Mouse (Mus musculus): ENCODE results near the gene Hist1h2ao.
A peak's percentile ranks its signal among the peaks of the same experiment; 100 is the strongest.
"Not testable (repeated sequence)": the region's sequence is repeated elsewhere in the genome, so short reads cannot be mapped to it uniquely, and the experiment has no call there.

The Hist1h2ao gene

DNA sequence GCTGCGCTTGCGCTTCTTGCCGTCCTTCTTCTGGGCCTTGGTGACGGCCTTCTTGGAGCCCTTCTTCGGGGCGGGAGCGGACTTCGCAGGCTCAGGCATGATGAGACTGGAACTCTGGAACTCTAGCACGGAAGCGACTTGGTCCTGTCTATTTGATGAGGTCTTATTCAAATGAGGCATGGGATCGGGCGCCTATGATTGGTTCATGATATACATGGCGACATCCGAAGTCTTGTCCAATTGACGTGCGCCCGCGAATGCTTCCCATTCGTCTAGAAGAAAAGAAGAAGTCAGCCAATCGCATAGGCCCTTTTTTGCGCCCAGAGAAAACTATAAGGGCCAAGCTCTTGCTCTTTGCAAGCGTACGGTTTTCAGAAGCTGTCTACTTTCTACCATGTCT, at the start of gene Hist1h2ao, which contains the start of gene Hist1h2bq:
Gene Hist1h2ao, plus strand, starts transcription at position 393 of the 400 bp plus-strand sequence.
Gene Hist1h2bq, minus strand, starts transcription at position 125 of the 400 bp plus-strand sequence.
- not testable (repeated sequence) for DNase-seq

DNA sequence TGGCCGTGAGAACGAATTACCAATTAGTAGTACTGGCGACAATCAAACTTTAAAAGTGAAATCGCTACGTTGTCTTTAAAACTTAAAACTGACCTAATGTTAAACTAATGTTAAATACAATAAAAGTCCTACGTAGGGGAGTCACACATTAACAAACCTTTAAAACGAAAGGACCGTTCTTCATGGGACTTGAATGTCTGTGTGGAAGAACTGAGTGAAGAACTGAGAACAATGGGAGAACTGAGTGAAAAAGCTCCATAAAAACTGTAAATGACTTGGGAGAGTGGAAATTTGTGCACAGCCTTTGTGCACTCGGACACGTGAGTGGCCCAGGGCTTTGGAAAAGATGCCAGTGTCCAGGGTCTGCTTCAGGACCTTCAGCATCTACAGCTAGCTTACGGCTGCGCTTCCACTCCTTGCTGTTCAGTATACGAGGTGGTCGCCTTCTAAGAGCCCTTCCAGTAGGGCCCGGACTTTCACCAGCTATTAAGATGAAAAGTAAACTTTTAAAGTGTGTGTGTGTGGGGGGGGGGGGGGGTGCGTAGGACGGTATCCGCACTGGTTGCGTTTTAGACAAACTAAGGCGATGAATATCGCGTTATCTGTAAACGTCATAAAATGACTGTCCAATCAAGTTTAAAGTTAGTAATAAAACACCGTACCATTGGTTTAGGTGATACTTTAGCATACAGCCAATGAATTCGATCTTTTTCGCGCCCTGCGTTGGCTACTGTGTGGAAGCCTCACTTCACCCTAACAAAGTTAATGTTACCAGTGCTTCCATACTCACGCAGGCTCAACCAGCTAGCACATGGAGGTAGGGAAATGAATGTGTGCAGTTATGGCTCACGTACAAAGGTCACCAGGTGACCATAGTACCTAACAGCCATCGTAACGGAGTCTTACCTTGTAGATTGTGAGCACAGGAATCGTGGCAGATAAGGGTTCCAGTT, 31.2 kb upstream of the Hist1h2ao start:
- DNase-seq = peak; percentile 50 to 74

DNA sequence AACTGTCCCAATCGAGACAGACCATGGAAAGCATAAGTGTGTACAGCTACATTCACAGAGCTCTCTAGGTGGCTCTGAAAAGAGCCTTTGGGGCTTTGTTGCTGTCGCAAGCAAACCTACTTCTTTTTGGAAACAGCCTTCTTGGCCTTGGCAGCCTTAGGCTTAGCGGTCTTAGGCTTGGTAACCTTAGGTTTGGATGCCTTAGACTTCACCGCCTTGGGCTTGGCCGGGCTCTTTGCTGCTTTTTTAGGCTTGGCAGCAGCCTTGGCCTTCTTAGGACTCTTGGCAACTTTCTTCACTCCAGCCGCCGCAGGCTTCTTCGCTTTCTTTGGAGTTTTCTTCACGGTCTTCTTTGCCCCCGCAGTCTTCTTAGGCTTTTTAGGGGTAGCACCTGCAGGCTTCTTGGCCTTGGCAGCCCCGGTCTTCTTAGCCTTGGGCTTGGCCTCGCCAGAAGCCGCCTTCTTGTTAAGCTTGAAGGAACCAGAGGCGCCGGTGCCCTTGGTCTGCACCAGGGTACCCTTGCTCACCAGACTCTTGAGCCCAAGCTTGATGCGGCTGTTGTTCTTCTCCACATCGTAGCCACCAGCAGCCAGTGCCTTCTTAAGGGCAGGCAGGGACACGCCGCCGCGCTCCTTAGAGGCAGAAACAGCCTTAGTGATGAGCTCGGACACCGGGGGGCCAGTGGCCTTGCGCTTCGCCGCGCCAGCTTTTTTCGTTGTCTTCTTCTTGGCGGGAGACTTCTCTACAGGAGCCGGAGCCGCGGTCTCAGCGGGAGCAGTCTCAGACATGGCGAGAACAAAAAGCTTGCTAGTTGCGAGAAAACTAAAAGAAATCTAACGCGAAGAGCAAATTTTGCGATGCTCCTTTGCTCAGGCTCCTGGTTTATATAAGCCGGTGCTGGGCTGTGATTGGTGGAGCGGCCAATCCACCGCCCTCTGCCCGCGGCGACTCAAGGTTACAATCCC, 30.2 kb upstream of the Hist1h2ao start, which contains the start of gene Hist1h1b:
Gene Hist1h1b, minus strand, starts transcription at position 859 of the 965 bp plus-strand sequence.
- DNase-seq = peak; percentile 62 to 76

DNA sequence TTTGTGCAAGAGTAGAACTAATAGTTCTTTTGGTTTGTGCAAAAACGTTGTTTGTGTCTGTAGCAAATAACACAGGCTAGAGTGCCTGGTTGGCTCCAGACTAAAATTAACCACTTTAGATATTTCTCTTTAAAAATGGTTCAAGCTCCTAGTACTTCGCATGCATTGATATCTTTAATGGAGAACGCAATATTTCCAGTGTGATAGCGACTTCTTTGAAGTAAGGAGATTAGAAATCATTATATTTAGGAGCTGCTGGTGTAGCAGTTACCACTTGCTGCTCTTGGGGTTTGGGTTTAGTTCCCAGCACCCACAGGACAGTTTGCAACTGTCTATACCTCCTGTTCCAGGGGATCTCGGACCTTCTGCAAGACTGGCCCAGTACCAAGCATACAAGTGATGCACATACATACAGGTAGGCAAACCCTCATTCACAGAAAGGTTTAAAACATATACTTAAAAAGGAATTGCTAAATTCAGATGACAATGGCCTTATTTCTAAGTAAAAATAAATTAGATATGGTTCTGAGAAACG, 29.2 kb upstream of the Hist1h2ao start:
- DNase-seq = no peak

DNA sequence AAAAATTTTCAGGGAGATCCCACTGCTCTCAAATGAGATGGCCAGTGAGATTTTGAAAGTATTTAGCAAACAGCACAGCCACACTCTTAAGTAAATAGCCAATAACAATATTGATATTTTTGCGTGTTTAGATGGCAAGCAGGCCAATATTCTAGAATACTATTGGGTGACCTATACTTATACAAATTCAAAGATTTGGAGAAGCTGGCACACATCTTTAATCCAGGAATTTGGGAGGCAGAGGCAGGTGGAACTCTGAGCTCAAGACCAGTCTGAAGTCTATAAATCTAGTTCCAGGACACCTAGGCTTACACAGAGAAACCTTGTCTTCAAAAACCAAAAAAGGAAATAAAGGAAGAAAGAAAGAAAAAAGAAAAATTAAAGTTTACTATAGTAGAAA, 28.6 kb upstream of the Hist1h2ao start:
- no peak for DNase-seq

DNA sequence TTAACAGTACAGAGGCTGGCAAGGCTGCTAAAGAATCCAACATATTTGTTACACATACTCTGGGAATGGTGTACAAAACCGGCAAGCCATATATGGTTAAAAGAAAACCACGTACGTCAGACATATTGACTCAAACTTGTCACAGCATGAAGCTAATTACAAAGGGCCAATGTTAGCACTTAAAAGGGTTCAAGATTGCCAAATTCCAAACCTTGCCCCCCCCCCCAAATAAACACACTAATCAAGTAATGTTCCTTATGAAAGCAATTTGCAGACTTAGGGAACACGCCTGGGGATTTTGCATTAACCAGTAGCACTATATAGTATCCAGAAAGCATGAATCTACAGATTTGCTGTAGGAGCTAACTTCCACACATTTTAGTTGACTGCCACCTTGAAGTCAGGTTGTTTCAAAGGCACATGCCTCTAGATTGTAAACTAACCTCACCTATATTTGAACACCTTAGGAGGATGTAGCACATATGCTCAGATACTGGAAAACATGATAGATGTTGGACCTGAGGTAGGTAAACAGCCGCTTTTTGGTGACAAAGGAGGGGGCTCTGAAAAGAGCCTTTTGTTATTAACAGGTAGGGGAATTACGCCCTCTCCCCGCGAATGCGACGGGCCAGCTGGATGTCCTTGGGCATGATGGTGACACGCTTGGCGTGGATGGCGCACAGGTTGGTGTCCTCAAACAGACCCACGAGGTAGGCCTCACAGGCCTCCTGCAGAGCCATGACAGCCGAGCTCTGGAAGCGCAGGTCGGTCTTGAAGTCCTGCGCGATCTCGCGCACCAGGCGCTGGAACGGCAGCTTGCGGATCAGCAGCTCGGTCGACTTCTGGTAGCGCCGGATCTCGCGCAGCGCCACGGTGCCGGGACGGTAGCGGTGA, 27.7 kb upstream of the Hist1h2ao start:
- peak in 1 of 2 experiments; percentile 46 for DNase-seq

DNA sequence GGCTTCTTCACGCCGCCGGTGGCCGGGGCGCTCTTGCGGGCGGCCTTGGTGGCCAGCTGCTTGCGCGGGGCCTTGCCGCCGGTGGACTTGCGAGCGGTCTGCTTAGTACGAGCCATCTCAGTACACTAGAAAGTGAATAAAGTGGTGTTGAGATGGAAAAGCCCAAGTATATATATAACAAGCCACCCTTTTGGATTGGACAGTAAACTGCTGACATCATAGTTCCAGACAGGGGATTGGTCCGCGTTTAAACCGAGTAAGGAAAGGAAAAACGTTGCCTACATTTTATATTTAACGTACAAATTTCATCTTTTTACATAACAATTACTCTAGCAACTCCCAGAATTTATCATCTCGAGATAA, 27.0 kb upstream of the Hist1h2ao start, which contains the start of gene Hist1h3i:
Gene Hist1h3i, minus strand, starts transcription at position 116 of the 363 bp plus-strand sequence.
- DNase-seq = peak; percentile 24 to 61

DNA sequence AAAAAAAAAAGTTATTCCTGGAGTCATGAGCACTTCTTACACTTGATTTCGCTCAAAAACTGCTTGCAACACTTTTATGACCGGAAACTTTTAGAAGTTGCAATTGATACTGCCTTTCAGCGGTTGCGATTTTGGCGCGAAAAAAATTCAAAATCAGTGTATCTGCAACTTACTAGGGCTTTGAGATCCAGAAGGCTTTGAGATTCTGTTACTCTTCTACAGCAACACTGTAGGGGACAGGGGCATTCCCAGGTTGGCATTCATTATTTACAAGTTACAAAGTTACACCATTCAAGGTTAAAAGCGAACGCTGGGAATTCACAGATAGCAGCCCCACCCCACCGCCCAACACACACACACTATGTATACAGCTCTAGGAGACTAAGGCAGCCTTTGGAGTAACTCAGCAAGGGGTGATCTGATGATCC, 26.5 kb upstream of the Hist1h2ao start:
- peak in 1 of 2 experiments; percentile 32 for DNase-seq

DNA sequence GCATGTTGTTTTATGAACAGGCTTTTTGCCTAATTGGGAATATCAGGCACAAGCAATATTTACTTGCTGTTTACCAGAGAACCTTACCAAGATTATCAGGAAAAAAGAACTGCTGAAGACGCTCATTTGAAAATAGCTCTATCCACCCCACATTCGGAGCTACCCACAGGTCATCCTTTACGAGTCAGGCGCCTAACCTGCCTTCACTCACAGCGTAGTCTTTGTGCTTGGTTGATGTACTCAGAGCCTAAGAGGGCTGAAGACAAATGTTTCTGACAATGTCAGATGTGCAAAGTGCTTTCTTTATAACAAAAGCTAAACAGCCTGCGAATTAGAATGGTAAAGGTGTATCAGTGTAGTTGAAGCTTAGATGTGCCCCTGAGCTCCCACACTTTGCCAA, 26.0 kb upstream of the Hist1h2ao start:
- DNase-seq = no peak

DNA sequence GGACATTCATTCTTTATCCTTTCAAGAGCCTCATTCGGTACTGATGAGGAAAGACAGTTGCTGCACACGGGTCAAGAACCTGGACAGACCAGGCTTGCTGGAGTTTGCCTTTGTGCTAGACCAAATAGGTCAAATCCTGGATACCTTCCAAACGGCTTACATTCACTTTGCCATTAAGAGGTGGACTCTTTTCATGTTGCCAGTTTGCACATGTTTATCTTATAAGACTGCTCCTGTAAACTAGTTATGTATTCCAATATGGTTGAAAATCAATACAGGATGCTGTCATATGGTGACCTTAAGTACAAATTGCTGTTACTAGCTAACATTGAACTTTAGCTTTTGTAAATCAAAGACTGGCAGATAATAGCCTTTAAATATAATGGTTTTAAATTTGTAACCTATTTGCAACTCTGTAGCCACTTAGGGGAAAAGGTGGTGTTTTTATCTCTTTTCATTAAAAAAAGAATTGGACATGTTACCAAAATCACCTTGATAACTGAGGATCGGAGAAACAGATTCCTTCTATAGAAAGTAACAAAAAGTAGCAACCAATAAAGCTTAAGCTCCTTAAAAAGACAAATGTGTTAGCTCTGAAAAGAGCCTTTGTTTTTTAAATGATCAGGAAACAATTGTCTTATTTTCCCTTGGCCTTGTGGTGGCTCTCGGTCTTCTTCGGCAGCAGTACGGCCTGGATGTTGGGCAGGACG, 23.9 kb upstream of the Hist1h2ao start:
- DNase-seq = no peak

DNA sequence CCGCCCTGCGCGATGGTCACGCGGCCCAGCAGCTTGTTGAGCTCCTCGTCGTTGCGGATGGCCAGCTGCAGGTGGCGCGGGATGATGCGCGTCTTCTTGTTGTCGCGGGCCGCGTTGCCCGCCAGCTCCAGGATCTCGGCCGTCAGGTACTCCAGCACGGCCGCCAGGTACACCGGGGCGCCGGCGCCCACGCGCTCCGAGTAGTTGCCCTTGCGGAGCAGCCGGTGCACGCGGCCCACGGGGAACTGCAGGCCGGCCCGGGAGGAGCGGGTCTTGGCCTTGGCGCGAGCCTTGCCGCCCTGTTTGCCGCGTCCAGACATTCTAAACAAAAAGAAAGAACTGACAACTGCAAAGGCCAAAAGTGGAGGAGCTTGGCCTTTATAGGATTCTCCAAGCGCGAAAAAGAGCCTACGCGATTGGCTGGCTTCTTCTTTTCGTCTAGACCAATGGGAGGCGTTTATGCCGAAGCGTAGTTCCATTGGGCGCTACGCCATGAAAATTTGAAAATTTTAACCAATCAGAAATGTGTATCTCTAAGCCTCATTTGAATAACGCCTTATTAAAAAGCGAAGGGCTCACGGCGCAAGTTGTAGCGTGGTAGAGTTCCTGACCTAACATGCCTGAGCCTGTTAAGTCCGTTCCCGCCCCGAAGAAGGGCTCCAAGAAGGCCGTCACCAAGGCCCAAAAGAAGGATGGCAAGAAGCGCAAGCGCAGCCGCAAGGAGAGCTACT, 23.2 kb upstream of the Hist1h2ao start, which contains the start of the genes Hist1h2an and Hist1h2bp:
Gene Hist1h2an, minus strand, starts transcription at position 320 of the 731 bp plus-strand sequence.
Gene Hist1h2bp, plus strand, starts transcription at position 563 of the 731 bp plus-strand sequence.
- DNase-seq = peak; percentile 71 to 91

DNA sequence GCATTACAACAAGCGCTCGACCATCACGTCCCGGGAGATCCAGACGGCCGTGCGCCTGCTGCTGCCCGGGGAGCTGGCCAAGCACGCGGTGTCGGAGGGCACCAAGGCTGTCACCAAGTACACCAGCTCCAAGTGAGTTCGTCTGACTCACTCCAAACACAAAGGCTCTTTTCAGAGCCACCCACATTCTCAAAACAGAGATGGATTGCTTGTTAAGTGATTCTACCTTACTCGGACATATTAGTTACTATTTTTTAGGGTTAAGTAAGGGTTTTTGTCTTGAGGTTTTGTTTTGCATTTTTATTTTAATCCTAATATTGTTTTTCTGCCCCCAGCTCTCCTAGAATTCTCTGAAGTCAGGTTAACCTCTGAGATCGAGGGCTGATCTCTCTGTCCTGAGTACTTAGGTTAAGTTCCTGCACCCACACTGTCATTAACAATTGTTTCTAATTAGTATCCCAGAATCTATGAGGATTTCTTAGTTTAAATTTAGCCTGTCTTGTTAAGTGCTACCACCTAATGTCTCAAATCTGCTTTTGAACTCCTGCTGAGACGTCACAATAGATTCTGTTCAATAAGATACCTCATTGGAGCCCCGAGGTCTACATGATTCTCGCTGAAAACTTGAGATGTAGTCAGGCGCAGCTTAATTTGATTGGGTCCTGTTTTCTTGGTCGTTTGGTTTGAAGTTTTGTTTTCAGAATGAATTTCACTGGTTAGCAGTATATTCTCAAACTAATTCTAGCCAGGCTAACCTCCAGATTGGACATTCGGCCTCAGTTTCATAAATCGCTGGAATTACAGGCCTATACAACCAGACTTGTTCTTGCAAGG, 22.3 kb upstream of the Hist1h2ao start:
- DNase-seq = no peak

DNA sequence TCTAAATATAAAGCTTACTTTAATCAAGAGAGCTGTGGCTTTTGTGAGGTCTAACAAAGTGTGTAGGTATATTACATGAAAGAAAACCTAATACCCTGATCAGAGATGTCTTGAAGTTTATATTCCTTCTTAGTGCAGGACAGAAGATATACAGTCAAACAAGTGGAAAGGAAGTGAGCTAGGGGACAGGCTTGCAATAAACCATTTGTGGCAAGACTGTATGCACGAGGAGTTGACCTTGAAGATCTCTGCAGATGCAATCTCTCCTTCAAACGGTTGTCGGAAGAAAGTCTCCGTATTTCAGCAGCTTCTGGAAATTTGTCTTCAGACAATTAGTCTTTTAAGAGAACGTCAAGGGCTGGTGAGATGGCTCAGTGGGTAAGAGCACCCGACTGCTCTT, 20.3 kb upstream of the Hist1h2ao start:
- no peak for DNase-seq

DNA sequence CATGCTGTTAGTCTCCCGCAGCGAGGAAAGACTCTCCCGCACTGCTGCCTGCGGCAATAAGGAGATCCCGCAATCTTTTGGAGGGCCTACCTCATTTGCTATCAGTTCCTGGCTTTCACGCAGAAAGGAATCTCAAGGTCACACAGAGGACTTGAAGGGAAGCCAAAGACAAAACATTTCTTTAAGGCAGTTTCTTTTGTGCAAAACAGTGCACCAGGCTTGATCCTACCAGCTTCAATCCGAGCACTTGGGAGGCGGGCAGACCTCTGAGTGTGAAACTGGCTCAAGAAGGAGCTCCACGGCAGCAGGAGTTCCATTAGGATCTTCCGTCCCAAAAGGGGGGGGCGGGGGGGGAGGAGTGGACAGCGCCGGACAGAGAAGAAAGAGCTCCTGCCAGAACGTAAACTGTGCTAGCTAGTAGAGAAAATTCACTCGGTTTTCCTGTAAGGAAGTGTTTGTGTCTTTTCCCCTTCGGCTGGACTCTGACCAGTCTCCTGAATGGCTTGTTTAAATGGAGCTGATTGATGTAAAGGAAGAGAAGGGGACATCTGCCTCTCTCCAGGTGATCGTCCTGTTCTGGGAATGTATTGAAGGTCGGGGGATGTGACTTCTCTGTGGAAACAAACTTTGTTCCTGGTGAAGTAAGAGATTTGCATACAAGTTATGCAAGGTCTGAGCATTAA, 19.5 kb upstream of the Hist1h2ao start:
- DNase-seq = no peak

DNA sequence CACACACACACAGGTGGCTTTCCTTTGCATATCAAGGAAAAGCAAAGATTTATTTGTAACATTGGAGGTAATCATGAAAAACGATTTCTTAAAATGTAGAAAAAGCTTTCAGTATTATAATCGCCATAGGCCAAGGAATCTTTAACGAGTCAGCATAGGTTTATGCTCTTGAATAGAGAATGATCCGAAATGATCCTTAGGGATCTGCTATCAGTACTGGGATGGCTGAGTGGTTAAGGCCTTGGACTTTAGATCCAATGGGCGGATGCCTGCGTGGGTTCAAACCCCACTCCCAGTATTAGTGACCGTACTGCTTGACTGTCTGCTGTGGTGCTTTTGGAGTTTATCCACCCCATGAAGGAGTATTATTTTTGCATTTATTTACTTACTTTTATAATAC, 14.7 kb upstream of the Hist1h2ao start:
- no peak for DNase-seq

DNA sequence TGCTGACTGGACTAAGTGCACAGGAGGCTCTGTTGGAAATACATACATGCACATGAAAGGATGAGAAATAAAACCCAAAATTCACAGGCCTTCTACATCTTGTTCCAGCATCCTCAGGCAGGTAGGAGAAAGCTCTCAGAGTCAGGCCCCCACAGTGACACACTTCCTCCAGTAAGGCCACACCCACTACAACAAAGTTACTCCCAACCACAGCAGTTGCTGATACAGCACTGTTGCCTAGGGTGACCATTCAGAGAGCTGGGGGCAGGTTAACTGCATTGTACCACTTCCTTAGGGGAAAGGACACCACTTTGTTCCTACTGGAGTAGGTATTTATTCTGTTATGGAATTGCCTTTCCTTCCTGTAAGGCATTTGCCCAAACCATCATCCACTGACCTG, 13.1 kb upstream of the Hist1h2ao start:
- not testable (repeated sequence) for DNase-seq

DNA sequence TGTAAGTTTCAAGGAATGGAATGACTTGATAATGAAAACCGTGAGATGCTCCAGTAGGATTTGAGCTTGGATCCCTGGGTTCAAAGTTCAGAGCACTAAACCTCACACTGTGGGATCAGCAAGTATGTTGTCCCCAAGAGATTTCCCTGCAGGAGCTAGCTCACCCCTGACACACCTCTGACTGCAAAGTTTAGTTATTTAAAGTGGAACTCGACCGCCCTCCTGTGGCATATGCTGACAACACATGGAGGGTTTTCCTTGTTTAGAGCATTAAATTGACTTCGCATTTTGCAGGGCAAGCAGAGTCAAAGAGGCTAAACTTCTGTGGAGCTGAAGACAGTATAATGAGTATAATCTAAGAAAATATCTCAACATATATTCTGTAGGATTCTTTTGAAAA, 7.2 kb upstream of the Hist1h2ao start:
- not testable (repeated sequence) for DNase-seq

DNA sequence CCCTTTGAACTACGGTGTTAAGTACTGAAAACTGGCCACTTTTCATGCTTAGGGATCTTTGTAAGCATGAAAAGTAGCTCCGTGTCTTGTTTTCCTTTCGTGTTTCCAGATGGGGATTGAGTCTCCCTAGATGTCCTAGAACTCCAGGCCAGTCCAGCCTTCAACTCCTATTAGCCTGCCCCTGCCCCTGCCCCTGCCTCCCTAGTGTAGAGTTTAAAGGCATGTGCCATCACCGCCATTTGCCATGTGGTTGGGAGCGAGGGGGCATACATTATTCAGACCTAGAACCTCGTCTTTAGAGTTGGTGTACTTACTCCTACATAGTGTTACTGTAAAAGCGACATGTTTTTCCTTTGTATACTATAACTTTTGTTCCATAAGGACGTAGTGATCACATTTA, 809 bp downstream of the Hist1h2ao start:
- not testable (repeated sequence) for DNase-seq

All from thymus, adult 18-20 months (tissue).